ENCODE assay signal across 8 mouse cellular contexts in genomic region chr12:26068685-26069008, GRCm38 (mm10).
DNase-seq lines count a peak whose midpoint lies in the region; ATAC-seq lines count a peak whose summit lies in the region.

No protein-coding gene starts in this region.

- no peak for ATAC-seq in heart, embryonic 14.5 days (ENCODE audit: insufficient number of reproducible peaks, insufficient read depth, low FRiP score, low read depth)
- ATAC-seq in activated CD4-positive, CD25-positive, alpha-beta regulatory T cell, adult 4 months: peak; percentile 67
- no peak for ATAC-seq in hindbrain, embryonic 11.5 days (ENCODE audit: low FRiP score)
- peak; percentile 55; the same call in 1 of the 2 replicates for ATAC-seq in megakaryocyte, adult 5-6 weeks (ENCODE audit: poor library complexity, severe bottlenecking)

- H3K27me3 ChIP-seq in heart, embryonic 14.5 days (ENCODE audit: control insufficient read depth, insufficient read depth, low read length): peaks cover 13% of the 10 kb centered on the region; the same call in 1 of the 2 replicates
- H3K27me3 ChIP-seq in hindbrain, embryonic 11.5 days (ENCODE audit: control insufficient read depth, insufficient read depth, low read length): no peaks in the 10 kb centered on the region; the same call in 1 of the 2 replicates

- H3K9me3 ChIP-seq in heart, embryonic 14.5 days (ENCODE audit: control insufficient read depth, low read length): no peaks in the 10 kb centered on the region
- H3K9me3 ChIP-seq in hindbrain, embryonic 11.5 days (ENCODE audit: control insufficient read depth, low read length): no peaks in the 10 kb centered on the region

- H3K36me3 ChIP-seq in heart, embryonic 14.5 days (ENCODE audit: control insufficient read depth, insufficient read depth, low read length): no peaks in the 10 kb centered on the region
- no peaks in the 10 kb centered on the region for H3K36me3 ChIP-seq in hindbrain, embryonic 11.5 days (ENCODE audit: control insufficient read depth, insufficient read depth, low read length)

- H3K27ac ChIP-seq in heart, embryonic 14.5 days (replicated peaks in 1 of 2; ENCODE audit: control insufficient read depth in 1 of 2, insufficient read depth in 1 of 2, low read depth in 2 of 2, low read length in 2 of 2): no peak overlapping the region
- no peak overlapping the region for H3K27ac ChIP-seq in hindbrain, embryonic 11.5 days (ENCODE audit: low read depth, low read length)

- peaks cover 5 to 7% of the 10 kb centered on the region in 2 experiments; a peak in 2 of 4 replicates for H3K4me1 ChIP-seq in heart, embryonic 14.5 days (ENCODE audit: control insufficient read depth in 2 of 2, insufficient read depth in 2 of 2, low read length in 2 of 2)
- peaks cover 5% of the 10 kb centered on the region; the same call in 1 of the 2 replicates for H3K4me1 ChIP-seq in hindbrain, embryonic 11.5 days (replicated peaks; ENCODE audit: control insufficient read depth, insufficient read depth, low read length)

- no peak for DNase-seq in heart, postnatal 36 days
- DNase-seq in hindbrain, embryonic 11.5 days (ENCODE audit: low spot score): no peak
- no peak for DNase-seq in urinary bladder, postnatal 25 days (ENCODE audit: low spot score)
- no peak for DNase-seq in layer of hippocampus, adult 9-11 months
- no peak for DNase-seq in spleen, postnatal 4 days (ENCODE audit: low spot score in 2 of 2)

- WGBS in heart, embryonic 14.5 days: 26% methylated on average over 4 of the region's 4 CpGs
- 31% methylated on average over 4 of the region's 4 CpGs for WGBS in hindbrain, embryonic 11.5 days

- intact Hi-C loops in heart, postnatal 36 days (cut with DNase I): no loop called here

- H3K4me2 ChIP-seq in heart, embryonic 14.5 days (ENCODE audit: low read length): peak overlapping the region; percentile 65
- H3K4me2 ChIP-seq in hindbrain, embryonic 11.5 days (replicated peaks; ENCODE audit: low read depth, low read length): peak overlapping the region; percentile 25

- H3K9ac ChIP-seq in heart, embryonic 14.5 days (ENCODE audit: low read length): 0 out of 2 replicates have a peak overlapping the region, but pooled peaks have one; percentile 34
- H3K9ac ChIP-seq in hindbrain, embryonic 11.5 days (ENCODE audit: low read depth, low read length): 0 out of 2 replicates have a peak overlapping the region, but pooled peaks have one; percentile 12

- H3K4me3 ChIP-seq in heart, embryonic 14.5 days (ENCODE audit: control insufficient read depth in 1 of 2, insufficient read depth in 1 of 2, low read depth in 1 of 2, low read length in 2 of 2): peak overlapping the region; percentile 22 to 33
- H3K4me3 ChIP-seq in hindbrain, embryonic 11.5 days (ENCODE audit: low read depth, low read length): peak overlapping the region; percentile 12; the same call in 1 of the 2 replicates

Comparison
In these comparisons a context has a peak if more than half of its experiments do, and no peak if none do; other contexts are left out.
1. ATAC-seq: peak in activated CD4-positive, CD25-positive, alpha-beta regulatory T cell, adult 4 months (single experiment) and megakaryocyte, adult 5-6 weeks (single experiment); none in heart, embryonic 14.5 days (single experiment) and hindbrain, embryonic 11.5 days (single experiment).